ENCODE assay signal across 9 mouse cellular contexts in the genomic region with DNA sequence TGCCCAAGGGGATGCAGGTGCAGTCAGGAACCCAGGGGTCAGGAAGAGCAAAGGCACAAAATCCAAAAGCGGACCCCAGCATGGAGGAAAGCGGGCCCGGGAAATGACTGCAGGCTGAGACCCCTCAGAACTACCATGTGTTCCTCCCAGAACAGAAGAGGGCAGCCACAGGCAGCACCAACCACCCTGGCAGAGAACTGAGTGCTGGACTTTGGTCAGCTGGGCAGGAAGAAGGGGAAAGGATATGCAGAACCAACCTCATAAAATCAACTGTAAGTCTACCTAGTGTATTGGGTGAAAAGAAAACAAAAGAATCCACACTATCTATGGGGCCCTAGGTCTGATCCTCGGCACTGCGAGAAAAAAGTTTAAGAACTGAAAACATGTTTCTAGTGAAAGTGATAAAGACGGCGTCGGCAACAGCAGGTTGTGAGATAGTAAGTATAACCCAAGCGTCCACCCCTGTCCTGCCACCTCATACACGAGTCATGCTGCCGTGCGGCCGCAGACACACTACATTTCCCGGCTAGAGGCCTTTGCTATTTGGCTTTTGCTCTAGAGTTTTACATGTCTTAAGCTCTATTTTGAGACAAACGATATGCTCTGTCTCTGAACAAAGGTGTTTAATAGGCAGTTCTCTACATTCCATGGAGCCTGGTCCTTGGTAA. TPM values are rescaled to one million over a fixed set of nuclear protein-coding genes. Genes with fewer than 3 reads are reported as not detected.
A peak's percentile ranks its signal among the peaks of the same experiment; 100 is the strongest.
DNase-seq lines count a peak whose midpoint lies in the region; ATAC-seq lines count a peak whose summit lies in the region.
"Had no signal": no experiment of that assay in that cellular context is flagged by ENCODE, and none has a peak within 500 bp of the region (broad histone marks: within the 10 kb centered on the region; RNA-seq: fewer than 3 reads in every experiment).

No protein-coding gene starts in this region.

- no peaks in the 10 kb centered on the region for H3K27me3 ChIP-seq in forebrain, embryonic 10.5 days (ENCODE audit: poor library complexity, severe bottlenecking)
- H3K27me3 ChIP-seq in forebrain, embryonic 12.5 days, result no peaks in the 10 kb centered on the region
- H3K27me3 ChIP-seq in midbrain, embryonic 15.5 days (replicated peaks), result no peaks in the 10 kb centered on the region
- no peaks in the 10 kb centered on the region for H3K27me3 ChIP-seq in midbrain, embryonic 13.5 days
- no peaks in the 10 kb centered on the region for H3K27me3 ChIP-seq in kidney, embryonic 14.5 days (ENCODE audit: control insufficient read depth, insufficient read depth, low read length)
- H3K27me3 ChIP-seq in stomach, embryonic 14.5 days (ENCODE audit: control insufficient read depth, insufficient read depth, low read length), result no peaks in the 10 kb centered on the region

- H3K4me3 ChIP-seq in forebrain, embryonic 10.5 days, result no peak overlapping the region
- H3K4me3 ChIP-seq in forebrain, embryonic 12.5 days (replicated peaks), result no peak overlapping the region
- no peak overlapping the region for H3K4me3 ChIP-seq in midbrain, embryonic 15.5 days
- no peak overlapping the region for H3K4me3 ChIP-seq in midbrain, embryonic 13.5 days (replicated peaks)
- no peak overlapping the region for H3K4me3 ChIP-seq in kidney, embryonic 14.5 days (ENCODE audit: low read length)
- no peak overlapping the region for H3K4me3 ChIP-seq in stomach, embryonic 14.5 days (ENCODE audit: low read depth, low read length)

- H3K27ac ChIP-seq in forebrain, embryonic 10.5 days, result 0 out of 2 replicates have a peak overlapping the region, but pooled peaks have one; percentile 0
- no peak overlapping the region for H3K27ac ChIP-seq in forebrain, embryonic 12.5 days
- H3K27ac ChIP-seq in midbrain, embryonic 15.5 days, result peak overlapping the region; percentile 71
- no peak overlapping the region for H3K27ac ChIP-seq in midbrain, embryonic 13.5 days
- peak overlapping the region; percentile 65; the same call in 1 of the 2 replicates for H3K27ac ChIP-seq in kidney, embryonic 14.5 days (ENCODE audit: low read depth, low read length)
- peak overlapping the region; percentile 1; the same call in 1 of the 2 replicates for H3K27ac ChIP-seq in stomach, embryonic 14.5 days (ENCODE audit: low read length)

- peaks cover 23% of the 10 kb centered on the region for H3K4me1 ChIP-seq in forebrain, embryonic 10.5 days
- peaks cover 21% of the 10 kb centered on the region for H3K4me1 ChIP-seq in forebrain, embryonic 12.5 days
- peaks cover 34% of the 10 kb centered on the region for H3K4me1 ChIP-seq in midbrain, embryonic 15.5 days
- H3K4me1 ChIP-seq in midbrain, embryonic 13.5 days (replicated peaks), result peaks cover 36% of the 10 kb centered on the region
- peaks cover 46% of the 10 kb centered on the region for H3K4me1 ChIP-seq in kidney, embryonic 14.5 days (ENCODE audit: control insufficient read depth, insufficient read depth, low read length)
- peaks cover 38% of the 10 kb centered on the region for H3K4me1 ChIP-seq in stomach, embryonic 14.5 days (ENCODE audit: control insufficient read depth, insufficient read depth, low read length)

- no peak overlapping the region for H3K9ac ChIP-seq in forebrain, embryonic 12.5 days
- no peak overlapping the region for H3K9ac ChIP-seq in midbrain, embryonic 15.5 days
- no peak overlapping the region for H3K9ac ChIP-seq in midbrain, embryonic 13.5 days (replicated peaks)
- H3K9ac ChIP-seq in kidney, embryonic 14.5 days (ENCODE audit: low read depth, low read length), result no peak overlapping the region
- no peak overlapping the region for H3K9ac ChIP-seq in stomach, embryonic 14.5 days (replicated peaks; ENCODE audit: low read depth, low read length)

- no peaks in the 10 kb centered on the region for H3K9me3 ChIP-seq in forebrain, embryonic 10.5 days
- H3K9me3 ChIP-seq in forebrain, embryonic 12.5 days, result no peaks in the 10 kb centered on the region
- no peaks in the 10 kb centered on the region for H3K9me3 ChIP-seq in midbrain, embryonic 15.5 days
- H3K9me3 ChIP-seq in midbrain, embryonic 13.5 days, result no peaks in the 10 kb centered on the region
- H3K9me3 ChIP-seq in kidney, embryonic 14.5 days (ENCODE audit: control insufficient read depth, low read length), result no peaks in the 10 kb centered on the region
- no peaks in the 10 kb centered on the region for H3K9me3 ChIP-seq in stomach, embryonic 14.5 days (ENCODE audit: control insufficient read depth, low read depth, low read length)

- ATAC-seq in forebrain, embryonic 12.5 days (ENCODE audit: low FRiP score), result no peak
- ATAC-seq in midbrain, embryonic 15.5 days (replicated peaks), result no peak
- ATAC-seq in midbrain, embryonic 13.5 days, result no peak
- ATAC-seq in kidney, embryonic 14.5 days (ENCODE audit: low FRiP score, low TSS enrichment), result no peak
- ATAC-seq in stomach, embryonic 14.5 days (ENCODE audit: insufficient number of reproducible peaks, insufficient read depth, low FRiP score, low read depth), result no peak

- 90% methylated on average over 15 of the region's 15 CpGs for WGBS in forebrain, embryonic 10.5 days
- 92% methylated on average over 15 of the region's 15 CpGs for WGBS in forebrain, embryonic 12.5 days
- 94% methylated on average over 15 of the region's 15 CpGs for WGBS in midbrain, embryonic 15.5 days
- WGBS in midbrain, embryonic 13.5 days, result 94% methylated on average over 15 of the region's 15 CpGs
- WGBS in kidney, embryonic 14.5 days, result 80% methylated on average over 15 of the region's 15 CpGs
- 87% methylated on average over 15 of the region's 15 CpGs for WGBS in stomach, embryonic 14.5 days

- DNase-seq in forebrain, embryonic 10.5 days (ENCODE audit: extremely low spot score, low spot score), result no peak
- DNase-seq in left cerebral cortex, postnatal 36 days (ENCODE audit: low spot score in 2 of 2), result no peak
- DNase-seq in adrenal gland, adult (ENCODE audit: inconsistent age in 2 of 2, low spot score in 1 of 2), result no peak
- DNase-seq: cerebellum, postnatal 25 days had no signal

- intact Hi-C loops in left cerebral cortex, postnatal 36 days (cut with DNase I), result no loop called here

- H3K36me3 ChIP-seq in forebrain, embryonic 10.5 days (replicated peaks), result peaks cover 43% of the 10 kb centered on the region
- H3K36me3 ChIP-seq in forebrain, embryonic 12.5 days (replicated peaks), result peaks cover 37% of the 10 kb centered on the region
- peaks cover 20% of the 10 kb centered on the region; the same call in 1 of the 2 replicates for H3K36me3 ChIP-seq in midbrain, embryonic 15.5 days (replicated peaks)
- peaks cover 34% of the 10 kb centered on the region for H3K36me3 ChIP-seq in midbrain, embryonic 13.5 days
- peaks cover 37% of the 10 kb centered on the region for H3K36me3 ChIP-seq in kidney, embryonic 14.5 days (ENCODE audit: control insufficient read depth, insufficient read depth, low read length)
- H3K36me3 ChIP-seq in stomach, embryonic 14.5 days (ENCODE audit: control insufficient read depth, insufficient read depth, low read length), result peaks cover 29% of the 10 kb centered on the region

- H3K4me2 ChIP-seq in forebrain, embryonic 12.5 days, result no peak overlapping the region
- no peak overlapping the region for H3K4me2 ChIP-seq in midbrain, embryonic 15.5 days
- no peak overlapping the region for H3K4me2 ChIP-seq in midbrain, embryonic 13.5 days (replicated peaks)
- no peak overlapping the region for H3K4me2 ChIP-seq in kidney, embryonic 14.5 days (replicated peaks; ENCODE audit: low read depth, low read length)
- H3K4me2 ChIP-seq in stomach, embryonic 14.5 days (replicated peaks; ENCODE audit: low read depth, low read length), result no peak overlapping the region

RNA-seq across cellular contexts. Expression of gene Slc35b4, which starts 21.6 kb away (rescaled TPM):
- polyA plus RNA-seq in forebrain, embryonic 10.5 days (2016; fragmentation: Nextera tagmentation; extraction: Ambion mirVana), result 41.7 and 47.5 TPM in 2 replicates
- 41.8 and 45.4 TPM in 2 replicates for polyA plus RNA-seq in forebrain, embryonic 12.5 days (2016; fragmentation: Nextera tagmentation; extraction: Ambion mirVana)
- polyA plus RNA-seq in midbrain, embryonic 15.5 days (2015; fragmentation: Nextera tagmentation; extraction: Ambion mirVana), result 45.0 and 45.6 TPM in 2 replicates
- 39.3 and 42.3 TPM in 2 replicates for polyA plus RNA-seq in midbrain, embryonic 13.5 days (2015; fragmentation: Nextera tagmentation; extraction: Ambion mirVana)
- polyA plus RNA-seq in kidney, embryonic 14.5 days (2014; fragmentation: Nextera tagmentation; extraction: Ambion mirVana), result 28.4 and 64.8 TPM in 2 replicates
- 44.8 and 46.1 TPM in 2 replicates for polyA plus RNA-seq in stomach, embryonic 14.5 days (2014; fragmentation: Nextera tagmentation; extraction: Ambion mirVana)
- 10 to 100 TPM; 58.9 to 59.3 TPM for total RNA-seq in left cerebral cortex, postnatal 36 days (2021)

Comparison
In these comparisons a context has a peak if more than half of its experiments do, and no peak if none do; other contexts are left out.
1. H3K27ac ChIP-seq: peak in forebrain, embryonic 10.5 days (single experiment), midbrain, embryonic 15.5 days (single experiment), kidney, embryonic 14.5 days (single experiment) and stomach, embryonic 14.5 days (single experiment); none in forebrain, embryonic 12.5 days (single experiment) and midbrain, embryonic 13.5 days (single experiment).